Mouse (Mus musculus) heart, adult 2 months (tissue): Measurements from ENCODE around the gene Slc2a13. TPM values are rescaled to one million over a fixed set of nuclear protein-coding genes. Genes with fewer than 3 reads are reported as not detected.

ENCODE experiments used
- DNase-seq, 2 experiments: peaks; one replicate each; pipeline ENCODE4 v3.0.0; 2021
- H3K27ac ChIP-seq: fragments of 200-600 bp; 2 replicates; pipeline ENCODE4 v1.8.1; 2022
- H3K27me3 ChIP-seq: fragments of 200-500 bp; 2 replicates; pipeline ENCODE4 v1.6.1; 2012; ENCODE audit warnings: mild to moderate bottlenecking, low read length, inconsistent platforms, mixed read lengths; ENCODE audit not compliant: control insufficient read depth, insufficient read depth
- H3K36me3 ChIP-seq: fragments of 200-500 bp; 2 replicates; pipeline ENCODE4 v1.6.1; 2012; ENCODE audit warnings: low read length, inconsistent platforms; ENCODE audit not compliant: control insufficient read depth, insufficient read depth
- H3K4me1 ChIP-seq: fragments of 200-500 bp; 2 replicates; pipeline ENCODE4 v1.6.1; 2011; ENCODE audit warnings: low read length; ENCODE audit not compliant: control insufficient read depth, insufficient read depth
- H3K4me3 ChIP-seq: fragments of 200-600 bp; 2 replicates; pipeline ENCODE4 v1.8.1; 2022
- H3K79me2 ChIP-seq: fragments of 200-500 bp; replicated peaks from 2 replicates; pipeline ENCODE4 v1.6.1; 2012; ENCODE audit warnings: mild to moderate bottlenecking, inconsistent platforms, low read length, moderate library complexity, mixed read lengths; ENCODE audit not compliant: control insufficient read depth, insufficient read depth
- H3K9ac ChIP-seq: fragments of 200-500 bp; 2 replicates; pipeline ENCODE4 v1.6.1; 2012; ENCODE audit warnings: low read depth, mild to moderate bottlenecking, control low read depth, inconsistent platforms, low read length, mixed read lengths
- CTCF ChIP-seq: fragments of 200-600 bp; IDR thresholded peaks from 2 replicates; pipeline ENCODE4 v1.8.1; 2022; ENCODE audit warnings: antibody characterized with exemption, mild to moderate bottlenecking, moderate library complexity
- EP300 ChIP-seq: fragments of 200-500 bp; IDR thresholded peaks from 2 replicates; pipeline ENCODE4 v1.6.1; 2011; ENCODE audit warnings: low read depth, low read length, control low read depth; ENCODE audit not compliant: insufficient read depth
- POLR2A ChIP-seq: fragments of 200-500 bp; IDR thresholded peaks from 2 replicates; pipeline ENCODE4 v1.6.1; 2011; ENCODE audit warnings: mild to moderate bottlenecking, low read depth, low read length, control low read depth; ENCODE audit not compliant: insufficient read depth
- WGBS: fragments of 180-500 bp; shearing (Covaris S2); methylation state at CpG from one replicate; pipeline ENCODE4 v1.1.7; 2018; 5-methylcytosine and 5-hydroxymethylcytosine counted together
- intact Hi-C: fragments of 180-260 bp; cut with DNase I; formaldehyde crosslinking; loops from one replicate; pipeline ENCODE4 v1.15.1; 2025
- polyA plus RNA-seq: library from polyadenylated mRNA; depleted of rRNA; stranded (reverse); fragments of >200 nt; gene quantifications from 2 replicates; pipeline ENCODE4 v1.2.3, GENCODE M21; 2012
- total RNA-seq, 2 experiments: library from RNA; stranded (reverse); gene quantifications; 2 replicates each; pipeline ENCODE4 v1.2.3; 2021

Gene Slc2a13
- total and polyA plus RNA-seq, 3 experiments = 0.41 to 0.98 (median 0.84) TPM

DNA sequence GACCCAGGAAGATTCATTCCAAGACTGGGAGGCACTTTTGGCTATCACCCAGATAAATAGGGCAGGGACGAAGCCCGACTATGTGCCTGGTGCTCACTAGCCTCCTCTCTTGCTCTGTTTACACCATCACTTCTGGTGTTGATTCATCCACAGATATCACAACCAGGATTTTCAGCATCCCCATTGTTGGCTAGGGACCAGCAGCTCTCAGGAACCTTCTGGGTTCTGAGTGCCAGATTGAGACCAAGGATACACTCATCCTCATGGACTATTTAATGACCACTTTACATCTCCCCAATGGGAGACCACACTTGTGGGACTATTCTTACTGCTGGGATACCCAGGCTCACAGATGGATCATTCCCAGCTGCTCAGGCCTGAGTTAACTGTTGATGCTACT, 46.2 kb downstream of the Slc2a13 start:
- Histone ChIP-seq H3K79me2 (no peaks in the 10 kb centered on the region), H3K36me3 (no peaks in the 10 kb centered on the region), H3K27ac (no peak overlapping the region), H3K4me3 (no peak overlapping the region), H3K4me1 (no peaks in the 10 kb centered on the region), H3K27me3 (no peaks in the 10 kb centered on the region), H3K9ac (no peak overlapping the region)
- DNase-seq = no peak
- 67% methylated on average over 2 of the region's 2 CpGs for WGBS
- no peak for TF ChIP-seq POLR2A
- no peak for TF ChIP-seq EP300
- no peak for TF ChIP-seq CTCF
- intact Hi-C loops = no loop called here

DNA sequence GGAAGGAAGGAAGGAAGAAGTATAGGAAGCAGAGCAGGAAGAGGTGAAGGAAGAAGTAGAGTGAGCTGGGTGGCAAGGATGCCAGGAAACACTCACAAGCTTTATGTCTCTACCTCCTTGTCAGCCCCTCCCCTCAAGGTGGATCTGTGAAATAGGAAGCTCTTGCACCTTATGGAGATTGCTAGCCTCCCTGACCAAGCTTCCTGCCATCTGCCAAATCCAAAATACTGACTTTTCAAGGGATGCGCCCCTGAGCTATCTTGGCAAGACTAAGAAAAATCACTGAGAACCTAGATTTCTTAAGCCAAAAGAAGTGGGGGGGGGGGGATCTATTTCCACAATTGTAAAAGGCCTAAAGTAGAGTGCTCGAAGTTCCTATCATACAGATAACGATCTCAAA, 46.9 kb downstream of the Slc2a13 start:
- intact Hi-C loops = no loop called here
- H3K27ac ChIP-seq = no peak overlapping the region
- H3K36me3 ChIP-seq = no peaks in the 10 kb centered on the region
- no peak for TF ChIP-seq CTCF
- TF ChIP-seq EP300 = no peak
- WGBS = 75% methylated on average over 3 of the region's 3 CpGs
- H3K4me1 ChIP-seq = no peaks in the 10 kb centered on the region
- H3K4me3 ChIP-seq = no peak overlapping the region
- no peaks in the 10 kb centered on the region for H3K79me2 ChIP-seq
- no peaks in the 10 kb centered on the region for H3K27me3 ChIP-seq
- no peak overlapping the region for H3K9ac ChIP-seq
- DNase-seq = no peak

DNA sequence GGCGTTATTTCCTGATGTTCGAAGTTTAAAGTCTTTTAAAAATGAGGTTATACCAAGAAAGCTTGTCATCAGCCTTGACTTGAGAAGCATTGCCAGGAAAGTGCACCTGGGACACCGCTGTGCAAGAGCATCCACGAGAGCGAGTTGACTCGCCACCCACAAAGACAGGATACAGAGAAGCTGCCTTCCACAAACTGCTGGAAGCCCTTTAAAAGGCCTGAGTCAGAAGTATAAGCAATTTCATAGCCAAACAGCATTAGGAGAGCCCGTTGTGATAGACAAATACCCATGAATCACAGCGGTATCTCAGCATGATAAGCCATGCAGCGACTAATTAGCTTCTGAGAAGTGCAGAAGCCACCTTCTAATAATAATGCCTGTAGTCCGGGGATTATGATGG, 48.6 kb downstream of the Slc2a13 start:
- H3K9ac ChIP-seq = no peak overlapping the region
- no peaks in the 10 kb centered on the region for H3K36me3 ChIP-seq
- intact Hi-C loops = no loop called here
- WGBS = 71% methylated on average over 10 of the region's 10 CpGs
- H3K27me3 ChIP-seq = no peaks in the 10 kb centered on the region
- H3K4me1 ChIP-seq = no peaks in the 10 kb centered on the region
- H3K27ac ChIP-seq = no peak overlapping the region
- TF ChIP-seq POLR2A (no peak), CTCF (no peak), EP300 (no peak)
- no peak for DNase-seq
- H3K79me2 ChIP-seq = no peaks in the 10 kb centered on the region
- H3K4me3 ChIP-seq = no peak overlapping the region

GRCm38 (mm10) chr15:91503291-91503690, 69.8 kb downstream of the Slc2a13 start:
- DNase-seq = no peak
- intact Hi-C loops = no loop called here
- no peak overlapping the region for H3K4me3 ChIP-seq
- H3K4me1 ChIP-seq = no peaks in the 10 kb centered on the region
- TF ChIP-seq POLR2A = no peak
- TF ChIP-seq EP300 = no peak
- no peak for TF ChIP-seq CTCF
- H3K27ac ChIP-seq = no peak overlapping the region
- H3K9ac ChIP-seq = no peak overlapping the region
- no peaks in the 10 kb centered on the region for H3K79me2 ChIP-seq
- WGBS = 75% methylated on average over 6 of the region's 6 CpGs
- H3K36me3 ChIP-seq = no peaks in the 10 kb centered on the region
- no peaks in the 10 kb centered on the region for H3K27me3 ChIP-seq

- no peaks in the 10 kb centered on the region for H3K27me3 ChIP-seq
- no peak for DNase-seq
- no peak overlapping the region for H3K27ac ChIP-seq
- no peak overlapping the region for H3K9ac ChIP-seq
- intact Hi-C loops = no loop called here
- no peaks in the 10 kb centered on the region for H3K4me1 ChIP-seq
- H3K36me3 ChIP-seq = no peaks in the 10 kb centered on the region
- no peaks in the 10 kb centered on the region for H3K79me2 ChIP-seq
- WGBS = 22% methylated on average over 1 of the region's 1 CpGs
- TF ChIP-seq POLR2A = no peak
- no peak for TF ChIP-seq EP300
- no peak for TF ChIP-seq CTCF
- no peak overlapping the region for H3K4me3 ChIP-seq
Measured at GRCm38 (mm10) chr15:91502661-91503060, 70.4 kb downstream of the Slc2a13 start.

DNA sequence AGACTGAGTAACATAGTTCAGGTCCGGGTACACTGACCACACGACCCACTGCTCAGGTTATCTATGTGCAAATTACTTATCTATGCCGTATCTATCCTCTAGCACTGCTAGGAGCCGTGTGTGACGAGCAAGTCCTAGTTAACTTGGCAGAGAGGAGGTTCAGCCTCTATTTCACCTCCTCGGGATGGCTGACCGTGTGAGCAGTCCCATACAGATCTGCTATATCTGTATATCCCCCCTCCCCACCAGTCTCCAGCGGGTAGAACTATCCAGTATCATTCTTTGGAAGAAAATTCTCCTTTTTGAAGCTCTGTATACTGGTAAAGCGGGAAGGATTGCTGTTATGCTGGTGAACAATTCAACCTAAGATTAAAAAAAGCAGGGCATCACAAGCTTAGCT, 70.8 kb downstream of the Slc2a13 start:
- Histone ChIP-seq H3K9ac (no peak overlapping the region), H3K4me1 (no peaks in the 10 kb centered on the region), H3K4me3 (no peak overlapping the region), H3K79me2 (no peaks in the 10 kb centered on the region), H3K36me3 (no peaks in the 10 kb centered on the region), H3K27ac (no peak overlapping the region), H3K27me3 (no peaks in the 10 kb centered on the region)
- TF ChIP-seq POLR2A (no peak), EP300 (no peak), CTCF (no peak)
- 76% methylated on average over 9 of the region's 9 CpGs for whole genome bisulfite sequencing
- no peak for DNase-seq
- intact Hi-C loops = no loop called here

- TF ChIP-seq POLR2A = no peak
- TF ChIP-seq CTCF = no peak
- TF ChIP-seq EP300 = no peak
- no peak for DNase-seq
- no peaks in the 10 kb centered on the region for H3K4me1 ChIP-seq
- WGBS = 59% methylated on average over 4 of the region's 4 CpGs
- H3K27ac ChIP-seq = no peak overlapping the region
- no peak overlapping the region for H3K9ac ChIP-seq
- intact Hi-C loops = no loop called here
- no peaks in the 10 kb centered on the region for H3K36me3 ChIP-seq
- H3K4me3 ChIP-seq = no peak overlapping the region
- no peaks in the 10 kb centered on the region for H3K27me3 ChIP-seq
- H3K79me2 ChIP-seq = no peaks in the 10 kb centered on the region
Measured at GRCm38 (mm10) chr15:91495014-91495413, 78.0 kb downstream of the Slc2a13 start.
